Mouse (Mus musculus): ENCODE results near the gene Leo1.

- TF ChIP-seq CTCF (IDR thresholded peaks at IDR 0.05; ENCODE audit: low read depth, low read length) (no peak), POLR2A (IDR thresholded peaks at IDR 0.05; ENCODE audit: extremely low read depth, insufficient read depth, low read length) (no peak)
Measured at GRCm38 (mm10) chr9:75485231-75485630, 43.9 kb downstream of the Leo1 start.

Data from liver, adult 2 months (tissue).